Mouse (Mus musculus): ENCODE results near the gene Map4.
"Not testable (repeated sequence)": the region's sequence is repeated elsewhere in the genome, so short reads cannot be mapped to it uniquely, and the experiment has no call there.

The Map4 gene

GRCm38 (mm10) chr9:110064641-110065040, 133.4 kb downstream of the Map4 start:
- DNase-seq (ENCODE audit: low read depth, low spot score) = no peak

GRCm38 (mm10) chr9:110068745-110069144, 137.5 kb downstream of the Map4 start:
- no peak for DNase-seq (ENCODE audit: low read depth, low spot score)

- DNase-seq (ENCODE audit: low read depth, low spot score) = no peak
Measured at GRCm38 (mm10) chr9:110070358-110070757, 139.1 kb downstream of the Map4 start.

GRCm38 (mm10) chr9:110071011-110071410, 139.8 kb downstream of the Map4 start:
- DNase-seq (ENCODE audit: low read depth, low spot score) = no peak

GRCm38 (mm10) chr9:110071843-110072242, 140.6 kb downstream of the Map4 start:
- DNase-seq (ENCODE audit: low read depth, low spot score) = peak; percentile 58

- not testable (repeated sequence) for DNase-seq (ENCODE audit: low read depth, low spot score)
Measured at GRCm38 (mm10) chr9:110076468-110076867, 145.2 kb downstream of the Map4 start.

GRCm38 (mm10) chr9:110081066-110081465, 149.8 kb downstream of the Map4 start:
- DNase-seq (ENCODE audit: low read depth, low spot score) = no peak

- DNase-seq (ENCODE audit: low read depth, low spot score) = no peak
Measured at GRCm38 (mm10) chr9:110084201-110084964, 153.1 kb downstream of the Map4 start.

- DNase-seq (ENCODE audit: low read depth, low spot score) = no peak
Measured at GRCm38 (mm10) chr9:110085693-110086092, 154.4 kb downstream of the Map4 start.

- no peak for DNase-seq (ENCODE audit: low read depth, low spot score)
Measured at GRCm38 (mm10) chr9:110093303-110093702, 162.0 kb downstream of the Map4 start.

- DNase-seq (ENCODE audit: low read depth, low spot score) = no peak
Measured at GRCm38 (mm10) chr9:110094761-110095160, 163.5 kb downstream of the Map4 start.

GRCm38 (mm10) chr9:110097791-110098190, 166.5 kb downstream of the Map4 start:
- no peak for DNase-seq (ENCODE audit: low read depth, low spot score)

- peak; percentile 80 for DNase-seq (ENCODE audit: low read depth, low spot score)
Measured at GRCm38 (mm10) chr9:110100627-110101600, 169.7 kb downstream of the Map4 start.

- DNase-seq (ENCODE audit: low read depth, low spot score) = no peak
Measured at GRCm38 (mm10) chr9:110116353-110116976, 185.2 kb downstream of the Map4 start.

- peak; percentile 80 for DNase-seq (ENCODE audit: low read depth, low spot score)
Measured at GRCm38 (mm10) chr9:110116977-110117778, 185.9 kb downstream of the Map4 start, which contains the start of gene Smarcc1. Gene Smarcc1 (plus strand): TSS chr9:110117708.

- no peak for DNase-seq (ENCODE audit: low read depth, low spot score)
Measured at GRCm38 (mm10) chr9:110117779-110118139, 186.5 kb downstream of the Map4 start, which contains the start of gene Dhx30. Gene Dhx30 (minus strand): TSS chr9:110117830.

- DNase-seq (ENCODE audit: low read depth, low spot score) = no peak
Measured at GRCm38 (mm10) chr9:110118249-110118648, 187.0 kb downstream of the Map4 start.

GRCm38 (mm10) chr9:110121424-110121823, 190.2 kb downstream of the Map4 start:
- DNase-seq (ENCODE audit: low read depth, low spot score) = no peak

- no peak for DNase-seq (ENCODE audit: low read depth, low spot score)
Measured at GRCm38 (mm10) chr9:110123322-110123721, 192.1 kb downstream of the Map4 start.

GRCm38 (mm10) chr9:110124008-110124540, 192.8 kb downstream of the Map4 start:
- not testable (repeated sequence) for DNase-seq (ENCODE audit: low read depth, low spot score)
